Mouse (Mus musculus) heart, adult 11 months (tissue): ENCODE data around the gene Mycl.
"Not testable (repeated sequence)": the region's sequence is repeated elsewhere in the genome, so short reads cannot be mapped to it uniquely, and the experiment has no call there.

Experiments used
- DNase-seq: peaks from one replicate; pipeline ENCODE4 v3.0.0; 2022

Gene Mycl

DNA sequence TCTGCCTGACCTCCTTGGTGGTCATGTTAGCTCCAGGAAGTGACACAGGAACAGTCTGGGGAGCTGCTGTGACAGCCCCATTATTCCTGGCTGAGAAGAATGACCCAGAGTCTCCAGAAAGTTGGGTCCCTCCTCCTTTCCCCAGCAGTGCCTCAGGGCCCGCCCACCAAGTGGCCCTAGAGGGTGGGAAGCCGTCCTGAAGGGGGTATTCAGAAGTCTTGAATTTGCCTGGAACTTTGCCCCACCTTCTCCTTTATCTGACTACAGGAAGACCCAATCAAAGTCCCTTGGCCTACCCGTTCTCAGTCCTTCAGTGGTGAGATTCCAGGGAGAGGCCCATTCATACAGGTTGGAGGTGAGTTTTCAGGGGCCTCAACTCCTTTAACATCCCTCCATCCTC lies 13.5 kb upstream of the Mycl start:
- no peak for DNase-seq

DNA sequence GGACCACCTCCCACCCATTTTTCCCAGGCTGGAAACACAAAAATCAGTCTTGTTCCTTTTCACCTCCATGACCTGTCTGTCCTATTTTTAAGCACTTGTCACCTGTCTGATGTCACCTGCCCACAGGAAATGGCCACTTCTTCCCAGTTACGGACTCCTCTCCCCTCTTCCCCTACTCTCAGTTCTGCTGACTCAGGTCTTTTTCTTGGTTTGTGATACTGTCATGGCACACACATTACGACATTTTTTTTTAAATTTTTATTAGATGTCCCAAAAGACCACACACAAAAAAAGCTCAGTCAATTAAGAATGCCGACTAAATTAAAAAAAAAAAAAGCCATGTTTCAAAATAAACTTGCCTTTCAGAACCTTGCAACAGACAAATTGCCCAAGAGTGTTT lies 12.9 kb upstream of the Mycl start:
- no peak for DNase-seq

DNA sequence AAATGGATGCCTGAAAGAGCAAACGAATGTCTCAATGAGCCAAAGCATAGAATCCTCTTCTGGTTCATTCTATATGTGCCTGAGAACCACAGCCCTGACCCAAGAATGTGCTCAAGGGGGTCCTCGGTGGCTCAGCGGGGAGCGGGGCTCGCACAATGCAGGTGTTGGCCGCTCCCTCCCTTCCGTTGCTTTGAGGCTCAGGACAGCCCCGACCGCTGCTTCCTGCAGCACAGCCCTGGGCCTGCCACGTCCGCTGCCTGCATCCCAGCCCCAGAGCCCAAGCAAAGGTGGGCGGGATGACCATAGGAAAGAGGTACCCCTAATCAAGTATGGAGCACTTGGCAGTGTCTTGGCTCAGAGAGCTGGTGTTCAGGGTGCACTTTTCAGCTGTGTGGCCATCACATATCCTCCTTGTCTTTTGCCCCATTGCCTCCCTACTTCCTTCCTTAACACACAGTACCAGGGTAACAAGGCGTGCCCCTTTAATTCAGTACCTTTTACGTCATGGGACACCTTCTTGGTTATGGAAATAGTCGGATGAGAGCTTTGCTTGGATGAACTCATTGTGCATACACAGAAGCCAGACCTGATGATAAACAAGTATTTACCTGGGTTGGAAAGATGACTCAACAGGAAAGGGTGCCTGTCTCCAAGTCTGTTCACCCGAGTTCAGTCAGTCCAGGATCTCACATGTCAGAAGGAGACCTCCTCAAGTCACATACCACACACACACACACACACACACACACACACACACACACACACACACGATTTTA lies 11.8 kb upstream of the Mycl start:
- no peak for DNase-seq

DNA sequence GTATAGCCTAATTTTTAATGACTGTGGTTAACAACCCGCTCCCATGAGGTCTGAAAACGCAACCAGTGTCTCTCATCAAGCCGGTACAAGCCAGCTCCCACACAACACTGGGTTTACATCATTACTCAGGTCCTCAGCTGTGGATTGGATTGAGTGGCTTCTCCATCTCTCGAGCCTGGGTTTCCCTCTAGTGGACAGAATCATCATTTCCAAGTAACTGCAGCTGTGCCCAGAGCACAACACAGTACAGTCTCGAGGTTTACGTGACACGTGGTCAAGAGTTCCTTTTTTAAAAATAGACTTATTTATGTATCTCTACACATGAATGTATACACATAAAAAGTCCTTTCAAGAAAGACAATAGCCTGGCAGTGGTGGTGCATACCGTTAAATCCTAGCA lies 10.3 kb upstream of the Mycl start:
- peak; percentile 92 for DNase-seq

DNA sequence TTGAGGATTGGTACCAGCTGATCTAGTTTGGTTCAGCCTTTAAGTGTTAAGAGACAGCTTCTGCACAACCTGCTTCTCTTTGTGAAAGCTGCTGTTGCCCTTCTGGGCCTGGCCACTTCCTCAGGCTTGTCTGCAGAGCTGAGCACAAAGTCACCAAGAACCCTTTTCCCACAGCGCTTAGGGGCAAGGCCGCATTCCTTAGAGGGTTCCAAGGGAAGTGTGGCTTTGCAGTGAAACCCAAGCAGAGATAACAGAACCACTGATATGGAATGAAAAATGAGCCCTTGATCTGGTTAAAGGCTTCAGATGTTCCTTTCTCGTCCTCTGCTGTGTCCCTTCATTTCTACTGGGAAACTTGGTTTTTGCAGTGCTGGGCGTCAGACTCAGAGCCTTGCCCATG lies 8.0 kb upstream of the Mycl start:
- no peak for DNase-seq

DNA sequence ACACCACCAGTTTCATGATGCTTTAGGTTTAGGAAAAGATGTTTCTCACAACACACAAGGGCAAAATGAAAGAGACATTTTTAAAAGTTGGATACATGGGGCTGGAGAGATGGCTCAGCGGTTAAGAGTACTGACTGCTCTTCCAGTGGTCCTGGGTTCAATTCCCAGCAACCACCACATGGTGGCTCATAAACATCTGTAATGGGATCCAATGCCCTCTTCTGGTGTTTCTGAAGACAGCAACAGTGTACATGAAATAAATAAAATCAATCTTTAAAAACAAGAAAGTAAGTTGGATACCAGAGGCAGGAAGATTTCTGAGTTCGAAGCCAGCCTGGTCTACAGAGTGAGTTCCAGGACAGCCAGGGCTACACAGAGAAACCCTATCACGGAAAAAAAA lies 7.4 kb upstream of the Mycl start:
- DNase-seq: not testable (repeated sequence)

DNA sequence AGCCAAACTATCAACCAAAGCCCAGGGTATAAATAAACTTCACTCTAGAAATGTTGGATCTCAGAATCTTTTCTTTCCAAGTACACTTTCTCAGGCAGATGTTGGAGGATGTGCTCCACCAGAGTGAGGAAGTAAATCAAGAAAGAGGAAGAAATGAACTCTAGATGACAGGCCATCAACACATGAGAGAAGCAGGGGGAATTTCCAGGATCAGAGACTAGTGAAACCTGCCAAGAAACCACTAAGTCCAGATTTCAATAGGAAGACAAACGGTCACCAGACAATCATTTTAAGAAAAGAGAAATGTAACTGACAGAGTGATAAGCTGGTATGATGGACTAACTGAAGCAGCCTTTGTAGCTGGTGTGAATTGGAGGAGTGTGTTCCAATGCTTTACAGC lies 4.3 kb upstream of the Mycl start:
- DNase-seq: no peak

DNA sequence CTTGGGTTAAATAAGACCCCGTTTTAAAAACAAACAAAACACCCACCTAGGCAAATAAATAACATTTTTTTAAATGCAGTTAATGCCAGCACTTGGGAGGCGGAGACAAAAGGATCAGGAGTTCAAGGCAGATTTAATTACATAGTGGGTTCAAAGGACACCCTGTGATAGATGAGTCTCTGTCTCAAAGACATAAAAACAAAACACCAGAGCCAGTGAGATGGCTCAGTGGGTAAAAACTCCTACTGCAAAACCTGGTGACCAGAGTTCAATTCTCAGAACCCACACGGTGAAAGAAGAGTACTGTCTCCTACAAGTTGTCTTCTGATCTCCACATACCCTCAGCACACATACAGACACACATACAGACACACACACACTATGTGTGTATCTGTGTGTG lies 3.2 kb upstream of the Mycl start:
- no peak for DNase-seq

DNA sequence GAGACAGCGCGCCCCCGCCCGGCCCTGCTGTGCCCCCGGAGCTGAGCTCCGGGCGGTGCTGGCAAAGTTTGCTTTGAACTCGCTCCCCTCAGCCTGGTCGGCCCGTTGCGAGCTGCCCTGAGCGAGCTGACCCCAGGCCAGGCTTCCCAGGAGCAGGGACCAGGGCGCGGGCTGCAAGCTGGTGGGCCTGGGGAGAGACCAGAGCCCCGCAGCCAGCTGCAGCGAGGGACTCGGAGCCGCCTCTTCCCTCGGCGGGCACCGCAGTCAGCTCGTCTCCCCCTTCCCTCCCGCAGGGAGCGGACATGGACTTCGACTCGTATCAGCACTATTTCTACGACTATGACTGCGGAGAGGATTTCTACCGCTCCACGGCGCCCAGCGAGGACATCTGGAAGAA lies 767 bp downstream of the Mycl start:
- no peak for DNase-seq

DNA sequence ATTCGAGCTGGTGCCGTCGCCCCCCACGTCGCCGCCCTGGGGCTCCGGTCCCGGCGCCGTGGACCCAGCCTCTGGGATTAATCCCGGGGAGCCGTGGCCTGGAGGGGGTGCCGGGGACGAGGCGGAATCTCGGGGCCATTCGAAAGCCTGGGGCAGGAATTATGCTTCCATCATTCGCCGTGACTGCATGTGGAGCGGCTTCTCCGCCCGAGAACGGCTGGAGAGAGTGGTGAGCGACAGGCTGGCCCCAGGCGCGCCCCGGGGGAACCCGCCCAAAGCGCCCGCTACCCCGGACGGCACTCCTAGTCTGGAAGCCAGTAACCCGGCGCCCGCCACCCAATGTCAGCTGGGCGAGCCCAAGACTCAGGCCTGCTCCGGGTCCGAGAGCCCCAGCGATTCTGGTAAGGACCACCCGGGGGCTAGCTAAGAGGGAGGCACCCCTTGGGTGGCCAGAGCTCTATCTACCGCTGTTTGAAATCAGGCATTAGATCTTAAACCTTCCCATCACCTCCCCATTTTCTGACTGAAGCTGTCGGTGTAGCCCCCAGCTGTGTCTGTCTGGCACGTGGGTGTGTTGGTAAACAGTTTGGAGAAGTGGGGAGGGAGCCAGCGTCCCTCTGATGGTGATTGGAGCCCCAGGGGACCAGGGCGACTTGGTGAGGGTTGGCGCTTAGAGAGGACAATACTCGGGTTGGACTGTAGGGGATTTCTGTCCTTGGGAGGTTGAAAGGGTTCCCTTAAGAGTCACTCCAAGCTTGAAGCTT lies 1.3 kb downstream of the Mycl start:
- DNase-seq: no peak

DNA sequence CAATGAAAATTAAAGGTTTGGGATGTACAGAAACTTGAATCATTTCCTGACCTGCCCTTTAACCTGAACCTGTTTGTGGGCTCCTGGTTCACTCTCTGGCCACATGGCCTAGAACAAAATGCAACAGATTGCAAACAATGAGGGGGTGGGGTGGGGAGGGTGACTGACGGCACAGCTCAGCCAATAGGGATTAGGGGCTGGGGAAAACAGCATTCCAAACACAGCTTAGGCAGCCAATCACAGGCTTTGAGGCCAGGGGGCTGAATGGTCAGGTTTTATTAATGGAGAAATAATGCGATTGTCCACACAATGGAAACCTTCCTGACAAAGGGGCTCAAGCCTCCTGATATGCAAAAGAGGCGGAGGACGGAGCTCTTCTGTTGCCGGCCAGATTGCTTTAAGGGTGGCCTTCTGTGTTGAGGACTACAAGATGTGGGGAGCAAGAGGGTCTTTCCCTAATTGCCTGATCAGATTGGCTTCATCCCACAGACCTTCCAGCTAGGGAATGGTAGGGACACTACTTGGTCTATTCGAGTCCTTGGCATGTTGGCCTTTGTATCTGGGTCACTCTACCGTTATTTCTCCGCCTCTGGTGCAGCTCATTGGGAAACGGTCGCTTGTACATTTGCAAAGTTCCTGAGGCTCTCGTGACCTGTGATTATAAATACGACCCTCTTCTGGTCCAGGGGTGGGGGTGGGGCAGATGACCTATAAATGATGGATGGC lies 3.2 kb downstream of the Mycl start:
- DNase-seq: no peak

DNA sequence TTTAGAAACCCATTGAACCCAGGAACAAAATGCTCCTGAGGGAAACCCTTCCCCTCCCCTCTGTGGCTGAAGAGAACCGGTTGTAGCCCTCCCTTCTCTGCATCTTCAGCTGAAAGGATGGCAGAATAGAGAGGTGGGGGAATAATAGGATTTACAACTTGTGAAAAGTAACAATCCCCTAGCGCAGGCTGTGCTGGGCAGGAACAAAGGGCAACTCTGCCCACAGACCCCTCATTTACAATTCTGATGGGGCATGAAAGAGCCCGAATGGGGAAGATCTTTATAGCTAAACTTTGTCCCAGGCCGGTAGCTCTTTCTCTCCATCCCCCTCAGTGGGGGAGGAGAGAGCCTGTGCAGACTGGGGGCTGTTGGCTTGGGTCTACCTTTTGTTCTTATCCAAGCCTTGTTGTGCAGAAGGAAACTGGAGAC lies 3.8 kb downstream of the Mycl start:
- no peak for DNase-seq

DNA sequence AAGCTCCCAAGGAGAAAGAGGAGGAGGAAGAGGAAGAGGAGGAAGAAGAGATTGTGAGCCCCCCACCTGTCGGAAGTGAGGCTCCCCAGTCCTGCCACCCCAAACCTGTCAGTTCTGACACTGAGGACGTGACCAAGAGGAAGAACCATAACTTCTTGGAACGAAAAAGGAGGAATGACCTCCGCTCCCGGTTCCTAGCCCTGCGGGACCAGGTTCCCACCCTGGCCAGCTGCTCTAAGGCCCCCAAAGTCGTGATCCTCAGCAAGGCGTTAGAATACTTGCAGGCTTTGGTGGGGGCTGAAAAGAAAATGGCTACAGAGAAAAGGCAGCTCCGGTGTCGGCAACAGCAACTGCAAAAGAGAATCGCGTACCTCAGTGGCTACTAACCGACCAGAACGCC lies 4.7 kb downstream of the Mycl start:
- no peak for DNase-seq

DNA sequence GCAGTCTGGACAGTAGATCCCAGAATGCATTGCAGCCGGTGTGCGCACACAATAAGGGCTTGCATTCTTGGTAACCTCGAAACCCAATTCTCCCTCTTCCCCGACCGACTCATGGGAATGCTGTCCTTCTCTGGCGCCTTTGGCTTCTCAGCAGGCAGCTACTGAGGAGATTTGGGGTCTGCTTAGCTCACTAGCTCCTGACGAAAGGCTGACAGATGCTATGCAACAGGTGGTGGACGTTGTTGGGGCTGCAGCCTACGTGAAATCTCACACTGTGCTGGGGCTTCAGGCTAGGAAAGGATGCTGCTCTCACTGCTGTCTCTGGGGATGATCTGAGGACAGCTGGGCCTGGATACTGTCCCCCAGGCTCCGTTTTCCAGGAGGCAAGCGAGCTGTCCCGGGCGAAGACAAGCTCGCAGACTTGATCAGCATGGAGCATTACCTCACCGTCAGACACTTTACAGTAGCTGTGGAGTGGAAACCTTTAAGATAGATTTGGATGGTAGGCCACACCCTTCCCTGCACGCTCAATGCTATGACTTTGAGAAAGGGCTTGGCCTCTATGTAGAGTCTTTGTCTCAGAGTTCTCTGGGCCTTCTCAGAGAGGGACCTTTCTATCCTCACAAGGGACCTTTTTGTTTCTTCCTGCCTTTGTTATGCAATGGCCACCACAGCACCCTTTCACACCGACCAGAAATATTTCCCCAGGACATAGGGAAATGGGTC lies 5.3 kb downstream of the Mycl start:
- DNase-seq: no peak

DNA sequence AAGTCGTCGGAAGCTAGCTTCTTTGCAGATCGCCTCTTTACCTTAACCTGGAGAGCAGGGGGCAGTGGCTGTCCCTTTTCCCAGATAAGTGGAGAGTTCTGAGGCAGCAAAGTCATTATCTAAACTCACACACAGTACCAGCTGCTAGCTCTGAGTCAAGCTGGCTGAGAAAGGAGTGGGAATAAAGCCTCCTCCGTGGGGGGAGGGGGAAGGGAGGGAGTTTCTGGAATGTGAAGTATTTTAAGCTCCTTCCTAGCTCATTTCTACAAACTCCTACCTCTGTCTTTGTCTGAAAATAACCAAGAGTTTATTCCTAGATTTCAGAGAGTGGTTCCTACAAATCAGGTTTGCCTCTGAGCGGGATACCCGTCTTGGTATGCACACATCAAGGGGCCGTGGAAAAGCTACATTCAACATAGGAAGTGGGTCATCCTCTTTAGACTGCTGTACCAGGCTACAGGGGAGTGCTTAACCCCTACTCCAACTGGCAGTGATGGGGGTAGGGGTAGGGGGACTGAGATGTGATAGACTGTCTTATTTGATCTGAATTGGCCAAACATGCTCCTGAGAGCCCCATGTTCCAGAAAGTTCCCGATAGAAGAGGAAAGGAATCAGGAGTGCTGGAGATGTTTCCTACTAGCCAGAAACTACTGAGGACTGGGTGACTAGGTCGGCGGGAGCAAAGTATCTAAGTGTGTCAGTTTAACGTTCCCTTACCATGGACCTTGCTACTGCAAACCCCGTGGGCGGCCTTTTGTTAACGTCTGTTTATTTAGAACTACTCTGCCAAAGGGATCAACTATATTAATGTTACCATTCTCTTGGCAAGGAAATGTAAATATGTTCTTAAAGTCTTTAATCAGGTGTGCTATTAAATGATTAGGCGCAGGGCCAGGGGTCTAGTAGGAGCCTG lies 9.9 kb downstream of the Mycl start:
- no peak for DNase-seq

DNA sequence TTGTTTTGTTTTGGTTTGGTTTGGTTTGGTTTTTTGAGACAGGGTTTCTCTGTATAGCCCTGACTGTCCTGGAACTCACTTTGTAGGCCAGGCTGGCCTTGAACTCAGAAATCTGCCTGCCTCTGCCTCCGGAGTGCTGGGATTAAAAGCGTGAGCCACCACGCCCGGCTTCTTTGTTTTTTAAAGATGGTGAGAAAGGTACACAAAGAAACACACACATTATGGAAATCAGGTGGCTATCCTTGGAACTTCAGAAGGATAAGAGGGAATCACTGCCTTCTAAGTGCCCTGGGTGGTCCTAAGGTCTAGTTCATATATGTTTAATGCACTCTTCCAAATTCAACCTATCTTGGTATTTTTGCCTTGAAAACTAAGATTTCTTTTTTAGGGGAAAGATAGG lies 17.0 kb downstream of the Mycl start:
- DNase-seq: not testable (repeated sequence)

DNA sequence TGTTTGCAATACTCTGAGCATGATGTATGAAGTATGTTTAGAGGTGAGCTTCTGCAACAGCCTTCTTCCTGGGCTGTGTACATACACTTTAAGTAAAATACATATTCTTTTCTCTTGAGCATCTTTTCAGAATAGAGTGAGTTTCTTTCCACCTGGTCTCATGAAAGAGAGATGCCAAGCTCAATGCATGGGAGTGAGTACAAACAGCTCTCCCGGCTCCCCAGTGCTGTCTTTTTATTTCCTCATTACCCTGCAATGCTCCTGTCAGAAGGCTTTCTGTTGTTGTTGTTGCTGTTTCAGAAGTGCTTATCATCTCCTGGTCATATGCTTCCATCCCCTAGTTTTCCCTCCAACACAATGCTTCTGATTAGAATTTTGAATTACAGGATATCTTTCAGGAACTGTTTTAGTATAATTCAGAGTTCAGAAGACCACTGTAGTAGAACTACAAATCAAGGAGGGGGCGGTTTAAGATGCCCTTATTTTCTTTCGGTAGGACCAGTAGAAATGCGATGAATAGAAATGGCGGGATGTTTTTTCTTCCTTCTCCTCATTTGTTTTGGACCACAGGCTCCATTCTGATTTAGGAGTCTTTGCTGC lies 18.0 kb downstream of the Mycl start:
- no peak for DNase-seq

DNA sequence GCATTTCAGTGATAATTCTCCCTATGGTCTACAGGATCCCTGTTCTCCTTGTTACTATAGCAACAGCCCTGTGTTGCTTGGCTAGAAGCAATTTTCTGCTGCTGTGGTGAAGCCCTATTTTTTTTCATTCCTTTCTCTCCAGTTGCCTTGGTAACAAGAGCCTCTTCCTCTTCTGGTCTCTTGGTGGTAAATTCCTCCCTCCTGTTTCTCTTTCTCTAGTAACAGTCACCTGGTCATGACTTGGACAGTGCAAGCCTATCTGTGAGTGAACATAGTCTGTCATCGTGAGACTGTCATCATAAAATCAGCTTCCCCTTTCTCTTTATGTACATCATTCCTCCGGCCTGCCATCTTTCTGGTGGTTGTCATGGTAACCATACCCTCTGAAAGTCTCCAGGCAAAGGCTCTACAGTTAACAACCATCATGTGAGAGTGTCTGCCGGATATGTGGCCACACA lies 18.5 kb downstream of the Mycl start:
- DNase-seq: no peak

DNA sequence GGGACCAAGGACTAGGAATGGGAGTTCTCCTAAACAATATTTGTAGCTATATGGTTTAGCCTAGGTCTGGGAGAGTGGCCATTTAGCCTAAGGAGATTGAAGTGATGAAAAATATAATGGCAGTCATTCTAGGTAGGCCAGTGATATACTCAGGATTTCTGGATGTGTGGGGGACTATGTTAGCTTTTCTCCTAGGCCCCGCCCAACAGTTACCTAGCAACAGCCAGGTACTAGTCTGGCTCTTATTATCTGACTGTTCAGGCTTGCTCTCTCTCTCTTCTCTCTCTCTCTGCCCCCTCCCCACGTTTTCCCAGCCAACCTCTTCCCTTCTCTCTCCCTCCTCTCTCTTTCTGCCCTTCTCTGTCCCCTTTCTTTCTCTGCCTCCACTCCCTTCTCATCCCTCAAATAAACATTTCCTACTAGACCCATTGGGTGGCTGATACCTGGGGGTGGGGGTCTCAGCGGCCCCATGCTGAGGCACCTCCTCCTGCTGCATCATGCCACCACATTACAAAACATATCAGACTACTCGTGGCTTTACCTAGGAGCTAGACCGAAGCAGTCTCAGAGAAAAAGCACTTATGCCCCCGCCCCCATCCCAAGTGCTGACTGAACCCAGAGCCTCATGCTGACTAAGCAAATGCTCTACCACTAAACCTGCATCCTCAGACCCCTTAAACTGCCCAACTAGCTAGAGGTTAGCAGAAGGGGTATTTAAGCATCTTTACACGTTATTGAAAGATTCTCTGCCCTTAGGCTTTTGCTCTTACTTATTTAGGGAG lies 19.2 kb downstream of the Mycl start:
- no peak for DNase-seq

DNA sequence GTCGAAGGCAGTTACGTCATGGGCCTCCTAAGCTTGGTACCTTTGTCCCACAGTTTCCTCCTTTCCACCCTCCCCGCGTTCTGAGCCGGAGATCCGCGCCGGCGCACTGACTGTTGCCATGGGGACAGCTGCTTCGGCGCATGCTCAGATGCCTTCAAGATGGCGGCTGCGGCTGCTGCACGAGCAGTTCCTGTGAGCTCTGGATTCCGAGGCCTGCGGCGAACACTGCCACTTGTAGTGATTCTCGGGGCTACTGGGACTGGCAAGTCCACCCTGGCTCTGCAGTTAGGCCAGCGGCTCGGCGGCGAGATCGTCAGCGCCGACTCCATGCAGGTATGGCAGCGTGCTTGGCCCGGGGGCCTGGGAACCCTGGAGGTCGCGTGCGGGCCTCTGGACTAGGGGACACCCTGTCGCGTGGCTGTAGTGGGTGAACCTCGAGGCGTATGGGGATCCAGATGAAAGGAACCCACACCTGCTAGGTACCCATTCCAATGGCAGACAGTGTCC lies 21.1 kb downstream of the Mycl start, which contains the start of gene Trit1:
Gene Trit1, plus strand, starts transcription at position 147 of the 507 bp plus-strand sequence.
- DNase-seq: peak; percentile 99
